Mouse (Mus musculus) G1E (cell line): ENCODE results near the gene Iffo2.

Experiments
- CTCF ChIP-seq: IDR thresholded peaks from 2 replicates; pipeline ENCODE4 v1.5.1; 2012; ENCODE audit warnings: low read depth, low read length, inconsistent platforms, mixed read lengths
- GATA1 ChIP-seq: IDR thresholded peaks from 2 replicates; pipeline ENCODE4 v1.6.1; 2012; ENCODE audit warnings: borderline replicate concordance, low read length, inconsistent platforms, mixed read lengths
- GATA2 ChIP-seq: IDR thresholded peaks from 2 replicates; pipeline ENCODE4 v1.6.1; 2012; ENCODE audit warnings: low read depth, low read length, inconsistent platforms, borderline replicate concordance
- POLR2AphosphoS5 ChIP-seq: IDR thresholded peaks from 2 replicates; pipeline ENCODE4 v1.6.1; 2012; ENCODE audit warnings: low read depth, low read length, inconsistent platforms; ENCODE audit not compliant: insufficient replicate concordance
- TAL1 ChIP-seq: conservative IDR thresholded peaks from 2 replicates; pipeline ENCODE4 v1.6.1; 2012; ENCODE audit warnings: low read depth, low read length, inconsistent platforms, mixed read lengths

DNA sequence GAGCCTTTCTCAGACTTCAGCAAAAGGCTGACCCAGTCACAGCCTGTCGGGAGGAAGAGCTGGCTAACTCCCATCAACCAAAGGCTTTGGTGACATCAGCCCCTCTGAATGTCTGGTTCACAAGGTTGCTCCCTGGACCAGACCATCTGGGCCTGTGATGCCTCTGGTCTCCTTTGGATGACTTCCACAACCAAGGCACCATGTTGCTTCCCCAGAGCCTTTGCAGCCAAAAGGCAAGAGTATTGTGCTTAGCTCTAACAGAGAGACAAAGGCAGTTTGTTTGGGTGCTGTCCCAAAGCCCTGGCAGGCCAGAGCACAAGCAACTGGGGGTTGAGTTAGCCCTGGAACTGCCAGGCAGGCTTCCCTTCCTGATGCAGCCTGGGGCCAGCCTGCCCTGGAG, 40.4 kb upstream of the Iffo2 start:
- TF ChIP-seq CTCF (no peak), TAL1 (no peak), GATA1 (no peak), POLR2AphosphoS5 (no peak), GATA2 (no peak)
